Mouse (Mus musculus): ENCODE results near the gene Cmc4. TPM values are rescaled to one million over a fixed set of nuclear protein-coding genes. Genes with fewer than 3 reads are reported as not detected.

The Cmc4 gene
- polyA plus RNA-seq, 1 experiment from 2014 or later, result 18.3 TPM

- no peak; the same call in 1 of the 2 replicates for ATAC-seq (ENCODE audit: extremely low read depth, insufficient number of reproducible peaks, low FRiP score, low TSS enrichment)
- Histone ChIP-seq H3K4me2 (no peak overlapping the region), H3K27me3 (replicated peaks) (no peaks in the 10 kb centered on the region), H3K4me1 (peaks cover 9% of the 10 kb centered on the region; the same call in 1 of the 2 replicates), H3K9me3 (no peaks in the 10 kb centered on the region), H3K9ac (no peak overlapping the region), H3K36me3 (no peaks in the 10 kb centered on the region), H3K4me3 (no peak overlapping the region), H3K27ac (replicated peaks) (no peak overlapping the region)
Observed at GRCm38 (mm10) chrX:75370197-75370596, 46.2 kb downstream of the Cmc4 start.

Other genes starting within 250 kb of the Cmc4 start
- 77.7 and 81.1 TPM in 2 replicates for gene Fundc2, start 34.2 kb downstream of the Cmc4 start, polyA plus RNA-seq (2015; fragmentation: Nextera tagmentation; extraction: Ambion mirVana)
- gene F8, start 34.0 kb downstream of the Cmc4 start, polyA plus RNA-seq (2015; fragmentation: Nextera tagmentation; extraction: Ambion mirVana), result 1.6 and 2.3 TPM in 2 replicates
- 5.3 and 5.4 TPM in 2 replicates for gene Mtcp1, start within 50 bp of the Cmc4 start, polyA plus RNA-seq (2015; fragmentation: Nextera tagmentation; extraction: Ambion mirVana)
- gene Brcc3, start within 50 bp of the Cmc4 start, polyA plus RNA-seq (2015; fragmentation: Nextera tagmentation; extraction: Ambion mirVana), result 45.9 and 57.7 TPM in 2 replicates
- gene Vbp1, start 97.7 kb upstream of the Cmc4 start, polyA plus RNA-seq (2015; fragmentation: Nextera tagmentation; extraction: Ambion mirVana), result 157 and 181 TPM in 2 replicates
- 0.40 and 0.41 TPM in 2 replicates for gene Rab39b, start 161.6 kb upstream of the Cmc4 start, polyA plus RNA-seq (2015; fragmentation: Nextera tagmentation; extraction: Ambion mirVana)